Mouse (Mus musculus) liver, postnatal 0 days (tissue): ENCODE data around the gene Ndn. TPM values are rescaled to one million over a fixed set of nuclear protein-coding genes. Genes with fewer than 3 reads are reported as not detected.

Experiments
- ATAC-seq: fragments of 200-750 bp; cut with Nextera tagmentation; 2 replicates; pipeline ENCODE4 v1.8.0; 2017; ENCODE audit warnings: mild to moderate bottlenecking, moderate library complexity
- DNase-seq: peaks from one replicate; pipeline ENCODE4 v3.0.0-alpha.2; 2016
- H3K27ac ChIP-seq: fragments of 300-500 bp; sonication (generic); 2 replicates; pipeline ENCODE4 v1.5.1; 2014; ENCODE audit warnings: antibody characterized with exemption, moderate library complexity, mild to moderate bottlenecking, low read depth
- H3K27me3 ChIP-seq: fragments of 300-500 bp; sonication (generic); 2 replicates; pipeline ENCODE4 v1.6.1; 2014; ENCODE audit warnings: low read length, control low read depth, mixed read lengths; ENCODE audit not compliant: insufficient read depth
- H3K36me3 ChIP-seq: fragments of 300-500 bp; sonication (generic); replicated peaks from 2 replicates; pipeline ENCODE4 v1.6.1; 2014; ENCODE audit warnings: mild to moderate bottlenecking, control low read depth, low read length, moderate library complexity, mixed read lengths; ENCODE audit not compliant: insufficient read depth
- H3K4me1 ChIP-seq: fragments of 300-500 bp; sonication (generic); 2 replicates; pipeline ENCODE4 v1.6.1; 2014; ENCODE audit warnings: antibody characterized with exemption, mild to moderate bottlenecking, control low read depth; ENCODE audit not compliant: insufficient read depth
- H3K4me2 ChIP-seq: fragments of 300-500 bp; sonication (generic); 2 replicates; pipeline ENCODE4 v1.6.1; 2014; ENCODE audit warnings: low read depth, mild to moderate bottlenecking, low read length, moderate library complexity, mixed read lengths
- H3K4me3 ChIP-seq: fragments of 300-500 bp; sonication (generic); 2 replicates; pipeline ENCODE4 v1.5.1; 2014; ENCODE audit warnings: low read depth, low read length
- H3K9ac ChIP-seq: fragments of 300-500 bp; sonication (generic); replicated peaks from 2 replicates; pipeline ENCODE4 v1.6.1; 2014; ENCODE audit warnings: mild to moderate bottlenecking, moderate library complexity
- H3K9me3 ChIP-seq: fragments of 300-500 bp; sonication (generic); 2 replicates; pipeline ENCODE4 v1.6.1; 2016; ENCODE audit warnings: mild to moderate bottlenecking, control low read depth, low read length, mixed read lengths
- CTCF ChIP-seq: sonication (generic); IDR thresholded peaks from 2 replicates; pipeline ENCODE4 v1.5.1; 2016; ENCODE audit warnings: antibody characterized with exemption, low read depth
- EP300 ChIP-seq: IDR thresholded peaks from 2 replicates; pipeline ENCODE4 v1.6.1; 2016; ENCODE audit warnings: antibody characterized with exemption, low read depth, mild to moderate bottlenecking
- WGBS: fragments of 180-500 bp; shearing (Covaris S2); extraction: QIAGEN DNeasy Blood & Tissue Kit; methylation state at CpG from one replicate; pipeline ENCODE4 v1.1.7; 2014; ENCODE audit not compliant: insufficient replicate concordance; 5-methylcytosine and 5-hydroxymethylcytosine counted together
- polyA plus RNA-seq: library from polyadenylated mRNA; unstranded; fragments of >200 nt; fragmentation: Nextera tagmentation; extraction: Ambion mirVana; gene quantifications from 2 replicates; pipeline ENCODE4 v1.2.1, GENCODE M21; 2015

Ndn gene
- polyA plus RNA-seq, 1 experiment from 2014 or later: 2.2 TPM

GRCm38 (mm10) chr7:62348804-62349190 is 2.4 kb downstream of the Ndn start:
- Histone ChIP-seq H3K4me1 (no peaks in the 10 kb centered on the region), H3K27ac (no peak overlapping the region), H3K4me3 (peak overlapping the region; percentile 22; the same call in 1 of the 2 replicates), H3K27me3 (no peaks in the 10 kb centered on the region), H3K9me3 (no peaks in the 10 kb centered on the region), H3K9ac (no peak overlapping the region), H3K4me2 (peak overlapping the region; percentile 48), H3K36me3 (no peaks in the 10 kb centered on the region)
- DNase-seq (no peak), ATAC-seq (no peak)
- WGBS: 43% methylated on average over 17 of the region's 17 CpGs
- TF ChIP-seq EP300 (no peak), CTCF (no peak)

DNA sequence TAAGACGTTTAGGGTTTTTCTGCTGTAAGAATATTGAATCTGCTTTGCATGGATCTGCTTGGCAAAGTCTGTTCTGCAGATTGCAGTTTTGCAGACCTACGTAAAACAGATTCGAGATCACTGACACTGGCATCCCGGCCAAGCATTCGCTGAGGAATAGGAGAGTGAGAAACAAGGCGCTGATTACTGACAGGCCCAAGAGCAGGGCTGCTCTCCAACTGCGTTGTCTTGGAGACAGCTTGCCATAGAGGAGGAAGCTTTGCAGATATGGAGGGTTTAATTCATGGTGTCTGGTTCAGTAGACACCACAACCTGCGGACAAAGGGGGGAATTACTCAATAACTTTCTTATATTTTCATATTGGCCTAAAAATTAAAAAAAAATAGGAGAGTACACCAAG is 4.9 kb downstream of the Ndn start:
- Histone ChIP-seq H3K27ac (no peak overlapping the region), H3K27me3 (no peaks in the 10 kb centered on the region), H3K9me3 (no peaks in the 10 kb centered on the region), H3K4me3 (no peak overlapping the region), H3K4me2 (no peak overlapping the region), H3K36me3 (no peaks in the 10 kb centered on the region), H3K4me1 (no peaks in the 10 kb centered on the region), H3K9ac (no peak overlapping the region)
- 46% methylated on average over 8 of the region's 8 CpGs for WGBS
- no peak for TF ChIP-seq EP300
- no peak for ATAC-seq
- DNase-seq: no peak

DNA sequence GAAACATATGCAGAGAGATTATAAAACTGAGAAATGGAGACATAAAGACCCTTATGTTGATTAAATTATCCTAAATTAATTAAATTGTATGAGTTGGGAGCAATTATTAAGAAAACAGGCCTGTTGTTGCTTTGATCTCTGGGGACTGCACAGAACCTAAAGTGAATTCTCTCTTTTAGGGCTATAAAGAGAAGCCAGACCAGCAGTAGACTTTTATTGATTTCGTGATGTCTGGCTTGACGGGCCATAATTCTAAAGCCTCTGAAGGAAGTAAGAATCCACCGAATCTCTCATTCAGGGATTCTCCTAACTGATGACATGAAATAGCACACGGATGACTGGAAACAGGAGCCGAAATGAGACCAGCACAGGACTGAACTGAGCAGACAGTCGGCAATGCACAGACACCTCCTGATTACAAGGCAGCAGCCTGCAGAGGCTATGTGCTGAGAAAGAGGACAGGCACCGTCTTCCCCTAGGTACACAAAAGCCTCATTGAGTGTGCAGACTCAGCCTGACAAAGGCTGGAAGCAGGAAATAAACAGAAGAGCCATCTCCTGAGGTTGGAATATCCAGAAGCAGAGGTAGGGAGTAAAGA is 18.8 kb downstream of the Ndn start:
- no peak overlapping the region for H3K9ac ChIP-seq
- no peak overlapping the region for H3K27ac ChIP-seq
- H3K4me1 ChIP-seq: no peaks in the 10 kb centered on the region
- no peaks in the 10 kb centered on the region for H3K27me3 ChIP-seq
- 56% methylated on average over 7 of the region's 7 CpGs for WGBS
- no peak for DNase-seq
- TF ChIP-seq EP300 (no peak), CTCF (no peak)
- no peak overlapping the region for H3K4me3 ChIP-seq
- H3K36me3 ChIP-seq: no peaks in the 10 kb centered on the region
- H3K9me3 ChIP-seq: no peaks in the 10 kb centered on the region
- no peak overlapping the region for H3K4me2 ChIP-seq
- ATAC-seq: no peak

DNA sequence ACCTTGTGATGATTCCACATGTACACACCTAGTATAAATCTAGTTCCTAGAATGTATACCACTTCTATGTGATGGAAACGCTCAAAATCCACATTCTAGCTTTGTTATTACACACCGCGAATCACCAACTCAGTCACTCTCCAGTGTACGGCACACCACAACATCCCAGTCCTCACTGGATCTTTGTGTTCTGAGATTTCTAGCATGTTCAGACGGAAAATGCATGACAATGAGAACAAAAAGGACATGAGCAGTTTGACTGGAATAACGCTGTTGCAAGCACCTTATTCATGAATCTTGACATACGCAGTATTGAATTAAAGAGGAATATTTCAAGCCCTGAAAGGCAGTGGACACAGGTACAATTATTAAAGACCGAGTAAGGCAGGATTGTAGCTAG is 20.4 kb downstream of the Ndn start:
- no peak for DNase-seq
- Histone ChIP-seq H3K36me3 (no peaks in the 10 kb centered on the region), H3K4me3 (no peak overlapping the region), H3K9ac (no peak overlapping the region), H3K4me1 (no peaks in the 10 kb centered on the region), H3K9me3 (no peaks in the 10 kb centered on the region), H3K4me2 (no peak overlapping the region), H3K27ac (no peak overlapping the region), H3K27me3 (no peaks in the 10 kb centered on the region)
- TF ChIP-seq EP300: no peak
- no peak for TF ChIP-seq CTCF
- ATAC-seq: no peak
- 75% methylated on average over 8 of the region's 8 CpGs for WGBS

GRCm38 (mm10) chr7:62375658-62376057 is 29.3 kb downstream of the Ndn start:
- no peak overlapping the region for H3K9ac ChIP-seq
- TF ChIP-seq EP300 (no peak), CTCF (peak; percentile 24)
- H3K4me2 ChIP-seq: no peak overlapping the region
- DNase-seq: no peak
- 31% methylated on average over 4 of the region's 4 CpGs for WGBS
- H3K4me1 ChIP-seq: no peaks in the 10 kb centered on the region
- no peak overlapping the region for H3K4me3 ChIP-seq
- no peak overlapping the region for H3K27ac ChIP-seq
- 0 out of 2 replicates have a peak, but pooled peaks cover 3% of the 10 kb centered on the region for H3K27me3 ChIP-seq
- no peaks in the 10 kb centered on the region for H3K9me3 ChIP-seq
- no peak for ATAC-seq
- no peaks in the 10 kb centered on the region for H3K36me3 ChIP-seq

GRCm38 (mm10) chr7:62376510-62377304 is 30.3 kb downstream of the Ndn start, which contains the start of gene Magel2:
Magel2 (plus strand) TSS chr7:62377010.
- TF ChIP-seq CTCF (no peak), EP300 (no peak)
- peak within 1 kb of the TSS; percentile 44 for H3K4me2 ChIP-seq

More at GRCm38 (mm10) chr7:62376510-62377304, 30.3 kb downstream of the Ndn start, which contains the start of gene Magel2:
- no peak within 1 kb of the TSS for H3K9ac ChIP-seq
- H3K9me3 ChIP-seq: no peaks in the 10 kb centered on the region
- no peak within 1 kb of the TSS for H3K27ac ChIP-seq
- no peak within 1 kb of the TSS for H3K4me3 ChIP-seq
- no peaks in the 10 kb centered on the region for H3K4me1 ChIP-seq
- no peak for ATAC-seq
- H3K27me3 ChIP-seq: 0 out of 2 replicates have a peak, but pooled peaks cover 3% of the 10 kb centered on the region
- 22% methylated on average over 30 of the region's 31 CpGs for WGBS
- no peaks in the 10 kb centered on the region for H3K36me3 ChIP-seq
- no peak for DNase-seq
